8 mouse cellular contexts compared by ENCODE assay signal in genomic region chr2:69428116-69428515, GRCm38 (mm10). TPM values are rescaled to one million over a fixed set of nuclear protein-coding genes. Genes with fewer than 3 reads are reported as not detected.
DNase-seq lines count a peak whose midpoint lies in the region; ATAC-seq lines count a peak whose summit lies in the region.

No protein-coding gene starts in this region.

- no peaks in the 10 kb centered on the region for H3K27me3 ChIP-seq in forebrain, embryonic 16.5 days (replicated peaks; ENCODE audit: control insufficient read depth, insufficient read depth, low read length)
- H3K27me3 ChIP-seq in midbrain, embryonic 13.5 days: peaks cover 17% of the 10 kb centered on the region

- no peaks in the 10 kb centered on the region for H3K36me3 ChIP-seq in forebrain, embryonic 16.5 days (ENCODE audit: control insufficient read depth, insufficient read depth)
- no peaks in the 10 kb centered on the region for H3K36me3 ChIP-seq in midbrain, embryonic 13.5 days

- H3K9ac ChIP-seq in forebrain, embryonic 16.5 days (replicated peaks; ENCODE audit: low read depth, low read length): no peak overlapping the region
- H3K9ac ChIP-seq in midbrain, embryonic 13.5 days (replicated peaks): no peak overlapping the region

- no peak overlapping the region for H3K4me2 ChIP-seq in forebrain, embryonic 16.5 days (ENCODE audit: low read length)
- no peak overlapping the region for H3K4me2 ChIP-seq in midbrain, embryonic 13.5 days (replicated peaks)

- WGBS in forebrain, embryonic 16.5 days: 32% methylated on average over 3 of the region's 3 CpGs
- WGBS in midbrain, embryonic 13.5 days: 35% methylated on average over 3 of the region's 3 CpGs

- DNase-seq in gastrocnemius, adult 18-20 months (ENCODE audit: low spot score): peak; percentile 50
- DNase-seq in gastrocnemius, postnatal 25 days: no peak
- peak; percentile 49 for DNase-seq in cerebellum, adult 11 months
- peak; percentile 43 for DNase-seq in kidney, adult 11 months
- peak; percentile 59 to 83 for DNase-seq in left cerebral cortex, postnatal 14 days (ENCODE audit: low spot score in 2 of 2)
- DNase-seq in skeletal muscle tissue, adult 2 months (ENCODE audit: low read depth, low spot score): peak; percentile 21

- no peaks in the 10 kb centered on the region for H3K4me1 ChIP-seq in forebrain, embryonic 16.5 days (replicated peaks; ENCODE audit: control insufficient read depth, insufficient read depth, low read length)
- no peaks in the 10 kb centered on the region for H3K4me1 ChIP-seq in midbrain, embryonic 13.5 days (replicated peaks)

- no peaks in the 10 kb centered on the region for H3K9me3 ChIP-seq in forebrain, embryonic 16.5 days (ENCODE audit: control insufficient read depth, low read length)
- no peaks in the 10 kb centered on the region for H3K9me3 ChIP-seq in midbrain, embryonic 13.5 days

- intact Hi-C loops in left cerebral cortex, postnatal 14 days (cut with DNase I): loop anchor here (5.0 kb wide), 3 partner anchors 151 to 866 kb away; no protein-coding TSS in a partner anchor

- peak; percentile 78; the same call in 1 of the 2 replicates for ATAC-seq in forebrain, embryonic 16.5 days
- peak; percentile 75; the same call in 1 of the 2 replicates for ATAC-seq in midbrain, embryonic 13.5 days

- H3K4me3 ChIP-seq in forebrain, embryonic 16.5 days (replicated peaks; ENCODE audit: low read length): no peak overlapping the region
- no peak overlapping the region for H3K4me3 ChIP-seq in midbrain, embryonic 13.5 days (replicated peaks)

- no peak overlapping the region for H3K27ac ChIP-seq in forebrain, embryonic 16.5 days (ENCODE audit: low read length)
- H3K27ac ChIP-seq in midbrain, embryonic 13.5 days: no peak overlapping the region

RNA-seq across cellular contexts. Expression of gene Dhrs9, which starts 47.9 kb away (rescaled TPM):
- under 1 TPM in 1 of 2 experiments, not detected in 1; 0.05 TPM for total RNA-seq in gastrocnemius, adult 18-20 months (2021)
- under 1 TPM in 1 of 2 experiments, not detected in 1; 0.05 TPM for total RNA-seq in gastrocnemius, postnatal 25 days (2021)
- not detected in 2 replicates for polyA plus RNA-seq in forebrain, embryonic 16.5 days (2015; fragmentation: Nextera tagmentation; extraction: Ambion mirVana)
- total RNA-seq in left cerebral cortex, postnatal 14 days (2021): not detected
- polyA plus RNA-seq in midbrain, embryonic 13.5 days (2015; fragmentation: Nextera tagmentation; extraction: Ambion mirVana): not detected in 2 replicates
